Mouse (Mus musculus) olfactory bulb, adult 2 months (tissue): Measurements from ENCODE around the gene Grasp. TPM values are rescaled to one million over a fixed set of nuclear protein-coding genes. Genes with fewer than 3 reads are reported as not detected.
A peak's percentile ranks its signal among the peaks of the same experiment; 100 is the strongest.

Experiments
- H3K27ac ChIP-seq: fragments of 200-500 bp; 2 replicates; pipeline ENCODE4 v1.5.1; 2012; ENCODE audit warnings: low read depth, low read length; ENCODE audit not compliant: insufficient read depth
- H3K4me1 ChIP-seq: fragments of 200-500 bp; 2 replicates; pipeline ENCODE4 v1.6.1; 2012; ENCODE audit warnings: low read length; ENCODE audit not compliant: control insufficient read depth, insufficient read depth
- H3K4me3 ChIP-seq: fragments of 200-500 bp; 2 replicates; pipeline ENCODE4 v1.5.1; 2012; ENCODE audit warnings: mild to moderate bottlenecking, low read depth, low read length, moderate library complexity; ENCODE audit not compliant: insufficient read depth
- CTCF ChIP-seq: fragments of 200-500 bp; IDR thresholded peaks from 2 replicates; pipeline ENCODE4 v1.5.1; 2012; ENCODE audit warnings: low read depth, mild to moderate bottlenecking, low read length, moderate library complexity; ENCODE audit not compliant: insufficient read depth
- POLR2A ChIP-seq: fragments of 200-500 bp; IDR thresholded peaks from 2 replicates; pipeline ENCODE4 v1.6.1; 2012; ENCODE audit warnings: mild to moderate bottlenecking, low read depth, low read length, moderate library complexity; ENCODE audit not compliant: insufficient read depth
- WGBS: fragments of 180-500 bp; shearing (Covaris S2); methylation state at CpG from one replicate; pipeline ENCODE4 v1.1.7; 2018; 5-methylcytosine and 5-hydroxymethylcytosine counted together
- polyA plus RNA-seq: library from polyadenylated mRNA; stranded (reverse); fragments of >200 nt; gene quantifications from 2 replicates; pipeline ENCODE4 v1.2.4, GENCODE M21; 2012; ENCODE audit warnings: low replicate concordance; ENCODE audit not compliant: missing spikeins, insufficient read depth, insufficient read length

The Grasp gene
- not detected in 2 replicates for polyA plus RNA-seq

DNA sequence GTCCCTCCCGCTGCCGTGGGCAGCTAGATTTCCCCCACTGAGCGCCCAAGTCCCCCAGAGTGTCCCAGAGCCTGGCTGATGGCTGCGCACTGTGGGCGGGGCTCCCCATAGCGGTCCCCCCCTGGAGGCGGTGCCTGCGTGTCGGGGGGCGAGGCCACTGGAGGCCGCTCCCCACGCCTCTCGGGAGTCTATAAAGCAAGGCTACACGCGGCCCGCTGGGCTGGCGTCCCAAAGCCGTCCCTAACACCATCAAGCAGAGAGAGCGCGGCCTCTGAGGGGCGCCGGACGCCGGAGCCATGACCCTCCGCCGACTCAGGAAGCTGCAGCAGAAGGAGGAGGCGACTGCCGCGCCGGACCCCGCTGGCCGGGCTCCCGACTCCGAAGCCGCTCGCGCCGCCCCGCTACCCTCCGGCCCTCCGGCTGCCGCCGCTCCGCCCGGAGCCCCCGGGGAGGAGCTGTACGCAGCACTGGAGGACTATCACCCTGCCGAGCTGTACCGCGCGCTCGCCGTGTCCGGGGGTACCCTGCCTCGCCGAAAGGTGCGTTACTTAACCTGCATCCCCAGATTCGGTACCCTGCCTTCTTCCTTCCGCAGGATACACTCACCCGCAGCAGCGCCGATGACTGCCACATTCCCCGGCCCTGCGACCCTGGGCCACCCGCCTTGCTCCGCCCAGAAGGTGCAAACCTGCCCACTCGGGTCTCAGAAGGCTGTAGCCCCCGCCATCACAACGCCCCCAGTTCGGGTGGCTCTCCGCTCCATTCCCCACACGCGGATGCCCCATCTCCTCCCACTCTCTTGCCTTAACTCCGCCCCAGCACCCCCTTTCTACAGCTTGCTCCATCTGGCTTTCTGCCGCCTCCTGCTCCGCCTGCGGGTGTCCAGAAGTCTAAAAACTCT is at the start of gene Grasp:
Gene Grasp (plus strand): TSS at position 183 of the 901 bp plus-strand sequence.
- WGBS: under 1% methylated on average over 77 of the region's 77 CpGs
- peak within 1 kb of the TSS; percentile 92 for H3K4me3 ChIP-seq
- peaks cover 62% of the 10 kb centered on the region for H3K4me1 ChIP-seq
- peak within 1 kb of the TSS; percentile 87 for H3K27ac ChIP-seq
- peak; percentile 97 for TF ChIP-seq POLR2A
- TF ChIP-seq CTCF: no peak

GRCm38 (mm10) chr15:101174294-101175130 is 49.5 kb upstream of the Grasp start:
- peak overlapping the region; percentile 78 for H3K27ac ChIP-seq
- H3K4me3 ChIP-seq: peak overlapping the region; percentile 96
- 1% methylated on average over 31 of the region's 46 CpGs for WGBS
- TF ChIP-seq POLR2A (no peak), CTCF (no peak)
- peaks cover 14% of the 10 kb centered on the region for H3K4me1 ChIP-seq

- Histone ChIP-seq H3K27ac (no peak overlapping the region), H3K4me3 (peak overlapping the region; percentile 96), H3K4me1 (peaks cover 14% of the 10 kb centered on the region)
- TF ChIP-seq POLR2A (no peak), CTCF (no peak)
- WGBS: 7% methylated on average over 5 of the region's 5 CpGs
These were observed 48.9 kb upstream of the Grasp start for GRCm38 (mm10) chr15:101175131-101175460.

DNA sequence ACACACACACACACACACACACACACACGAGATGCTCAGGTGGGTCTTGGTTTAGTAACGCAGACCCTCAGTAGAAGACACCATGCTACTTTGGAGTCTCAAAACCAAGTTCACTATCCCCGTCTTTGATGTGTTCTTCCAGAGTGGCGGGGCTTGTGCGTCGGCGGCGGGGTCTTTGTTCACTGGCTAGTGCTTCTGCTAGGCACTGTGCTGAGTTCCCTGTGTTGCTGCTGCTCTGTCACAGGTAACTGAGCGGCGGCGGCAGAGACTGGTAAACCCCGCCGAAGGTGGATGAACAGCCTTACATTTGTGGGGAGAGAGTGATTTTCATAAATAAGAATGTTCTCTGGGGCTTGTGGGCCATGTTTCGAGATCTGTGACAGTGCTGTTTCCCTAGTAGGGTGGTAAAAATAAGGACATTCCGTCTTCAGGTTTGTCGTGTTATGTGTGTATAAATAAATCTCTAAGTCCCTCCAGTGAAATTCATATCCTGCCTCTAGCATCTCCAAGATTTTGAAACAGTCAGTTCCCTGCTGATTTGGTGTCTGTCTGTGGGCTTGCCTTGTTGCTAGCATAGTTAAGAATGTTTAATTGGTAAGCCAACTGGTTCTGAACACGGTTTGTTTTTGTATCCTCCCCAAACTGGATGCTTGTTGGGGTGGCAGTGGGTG is 48.2 kb upstream of the Grasp start:
- Histone ChIP-seq H3K4me1 (peaks cover 19% of the 10 kb centered on the region), H3K4me3 (peak overlapping the region; percentile 96), H3K27ac (peak overlapping the region; percentile 8; the same call in 1 of the 2 replicates)
- 15% methylated on average over 17 of the region's 17 CpGs for whole genome bisulfite sequencing
- TF ChIP-seq CTCF: no peak
- TF ChIP-seq POLR2A: no peak

- Histone ChIP-seq H3K4me1 (peaks cover 23% of the 10 kb centered on the region), H3K27ac (no peak overlapping the region), H3K4me3 (no peak overlapping the region)
- no peak for TF ChIP-seq POLR2A
- no peak for TF ChIP-seq CTCF
- WGBS: 24% methylated on average over 3 of the region's 3 CpGs
These were observed 47.7 kb upstream of the Grasp start for GRCm38 (mm10) chr15:101176284-101176680.

DNA sequence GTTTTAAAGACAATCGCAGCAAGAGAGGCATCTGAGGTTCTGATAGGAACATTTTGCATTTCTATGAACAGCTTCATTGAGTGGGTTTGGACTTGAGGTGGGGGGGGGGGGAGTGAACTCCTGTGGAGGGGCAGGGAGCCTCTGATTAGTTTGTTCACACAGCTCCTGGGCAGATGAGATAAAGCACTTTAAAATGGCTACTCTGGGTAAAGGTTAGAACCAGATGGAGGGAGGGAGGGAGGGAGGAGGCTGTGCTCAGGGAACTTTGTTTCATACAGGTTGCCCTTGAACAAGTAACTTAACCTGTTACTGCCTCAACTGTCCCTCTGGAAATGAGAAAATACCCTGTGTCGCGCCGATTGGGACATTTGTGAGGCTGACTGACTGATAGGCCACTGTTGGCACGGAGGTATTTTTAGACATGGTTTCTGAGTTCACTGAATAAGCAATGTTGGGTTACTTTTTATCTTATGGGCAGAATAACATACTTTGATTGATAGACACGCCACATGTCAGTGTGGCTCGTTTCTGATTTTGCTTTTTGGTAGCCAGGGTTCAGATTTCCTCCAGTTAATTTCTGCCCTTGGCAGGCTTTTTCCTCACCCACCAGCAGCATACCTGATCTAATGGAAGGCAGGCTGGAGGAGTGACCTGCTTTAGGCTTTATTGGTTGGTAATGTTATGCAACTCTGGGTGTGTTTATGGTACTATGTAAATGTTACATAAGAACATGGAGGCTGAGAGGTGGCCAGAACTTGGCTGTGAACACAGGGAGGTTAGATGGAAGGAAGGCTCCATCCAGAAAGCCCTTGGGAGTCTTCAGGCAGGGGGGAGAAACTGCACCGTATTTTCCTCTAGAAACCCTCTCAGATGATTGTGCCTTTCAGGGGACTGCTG is 46.9 kb upstream of the Grasp start:
- no peak overlapping the region; the same call in 1 of the 2 replicates for H3K27ac ChIP-seq
- TF ChIP-seq POLR2A (no peak), CTCF (no peak)
- H3K4me3 ChIP-seq: no peak overlapping the region
- 65% methylated on average over 8 of the region's 8 CpGs for WGBS
- H3K4me1 ChIP-seq: peaks cover 26% of the 10 kb centered on the region

- 81% methylated on average over 15 of the region's 15 CpGs for WGBS
- no peak overlapping the region for H3K4me3 ChIP-seq
- peaks cover 21% of the 10 kb centered on the region for H3K4me1 ChIP-seq
- TF ChIP-seq CTCF (no peak), POLR2A (no peak)
- H3K27ac ChIP-seq: no peak overlapping the region
These were observed 43.5 kb upstream of the Grasp start for GRCm38 (mm10) chr15:101180363-101181105.

DNA sequence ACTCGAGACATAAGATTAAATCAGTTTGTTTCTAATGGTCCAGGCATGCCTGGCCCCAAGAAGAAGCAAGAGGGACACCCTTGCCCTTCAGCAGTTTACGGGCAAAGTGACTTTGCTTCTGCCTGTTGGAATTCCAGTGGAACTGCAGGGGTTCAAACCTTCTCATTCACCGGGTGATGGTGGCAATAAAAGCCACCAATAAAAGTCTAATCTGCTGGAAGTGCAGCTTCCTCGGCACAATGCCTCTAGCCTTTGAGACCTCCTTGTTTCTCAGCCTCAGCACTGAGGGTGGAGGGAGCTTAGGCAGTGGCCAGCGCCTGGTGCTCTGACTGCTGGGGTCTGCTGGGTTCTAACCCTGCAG is 42.9 kb upstream of the Grasp start:
- Histone ChIP-seq H3K27ac (no peak overlapping the region), H3K4me1 (peaks cover 18% of the 10 kb centered on the region), H3K4me3 (no peak overlapping the region)
- TF ChIP-seq CTCF (no peak), POLR2A (no peak)
- 61% methylated on average over 5 of the region's 5 CpGs for WGBS
